Mouse (Mus musculus): ENCODE results near the gene Ttyh3.

Ttyh3 gene

DNA sequence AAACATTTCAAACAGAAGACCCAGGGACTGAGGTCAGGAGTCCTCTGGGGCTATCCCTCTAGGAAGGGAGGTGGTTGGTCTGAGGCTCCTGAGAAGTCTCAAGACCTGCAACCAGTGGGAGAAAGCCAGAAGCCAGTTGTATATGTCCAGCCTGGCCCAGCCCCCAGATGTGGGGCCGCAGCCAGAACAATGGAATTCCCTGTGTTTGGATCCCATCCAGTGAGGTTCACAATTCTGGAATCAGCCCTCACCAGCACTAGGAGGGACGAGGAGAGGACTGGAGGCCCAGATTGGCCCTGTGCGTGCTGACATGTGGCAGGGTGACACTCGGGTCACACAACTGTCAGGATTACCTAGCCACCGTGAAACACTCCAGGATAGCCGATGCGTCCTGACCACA lies 3.8 kb upstream of the Ttyh3 start:
- DNase-seq (ENCODE audit: inconsistent ontology term), result no peak

GRCm38 (mm10) chr5:140651231-140651630 lies 2.4 kb upstream of the Ttyh3 start:
- DNase-seq (ENCODE audit: inconsistent ontology term), result no peak

DNA sequence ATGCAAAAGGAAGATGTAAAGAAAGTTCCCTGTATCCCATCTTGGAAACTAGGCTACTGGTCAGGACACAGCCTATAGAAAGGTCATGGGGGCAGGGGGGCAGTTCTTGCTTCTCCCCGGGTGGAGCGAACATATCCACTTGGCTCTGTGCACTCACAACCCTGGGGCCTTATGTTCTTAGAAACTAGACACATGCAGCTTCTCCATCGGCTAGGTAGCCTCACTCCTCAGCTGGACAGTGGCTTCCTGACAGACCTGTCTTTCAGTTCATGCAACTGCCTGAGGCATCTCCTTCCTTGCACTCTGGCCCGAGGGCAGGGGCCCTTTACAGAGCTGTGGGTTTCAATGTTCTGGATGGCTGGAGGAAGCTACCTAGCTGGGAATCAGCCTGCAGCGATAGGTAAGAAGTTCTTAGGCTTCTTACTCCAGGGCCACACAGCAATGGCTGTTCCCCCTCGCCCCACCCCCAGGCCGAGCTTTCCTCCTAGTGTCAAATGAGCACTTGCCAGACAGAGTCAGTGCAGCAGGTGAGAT lies 1.1 kb upstream of the Ttyh3 start:
- DNase-seq (ENCODE audit: inconsistent ontology term), result no peak

GRCm38 (mm10) chr5:140649101-140649667 lies 353 bp upstream of the Ttyh3 start:
- DNase-seq (ENCODE audit: inconsistent ontology term), result peak; percentile 98

DNA sequence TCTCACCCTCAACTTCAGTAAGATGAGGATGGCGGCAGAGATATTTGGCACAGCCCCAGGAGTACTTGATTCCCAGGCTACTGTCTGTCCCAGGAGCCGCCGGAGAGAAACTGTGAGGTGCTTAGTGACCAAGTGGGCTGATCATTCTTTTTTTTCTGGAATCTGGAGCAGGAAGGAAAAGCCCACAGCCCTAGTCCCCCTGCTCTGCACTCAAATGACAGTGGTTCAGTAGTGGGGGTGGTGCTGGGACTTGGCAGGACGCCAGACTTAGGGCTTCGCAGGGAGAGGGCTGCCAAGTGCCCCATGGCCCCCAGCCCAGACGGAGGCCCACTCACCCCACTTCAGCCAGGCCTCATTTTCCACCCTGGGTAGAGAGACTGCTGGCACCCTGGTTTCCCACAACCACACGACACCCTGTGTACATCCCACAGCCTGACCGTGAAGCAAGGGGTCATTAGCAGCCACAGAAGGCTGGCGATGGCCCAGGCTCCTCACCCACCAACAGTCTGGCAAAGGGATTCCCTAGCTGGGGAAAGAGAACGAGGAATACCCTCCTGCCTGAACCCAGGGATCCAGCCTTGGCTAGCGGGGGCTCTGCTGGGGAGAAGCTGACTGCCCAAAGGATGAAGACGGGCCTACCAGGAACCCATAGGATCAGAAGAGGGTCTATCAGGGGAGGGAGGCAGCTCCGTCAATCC lies 861 bp downstream of the Ttyh3 start:
- DNase-seq (ENCODE audit: inconsistent ontology term), result peak; percentile 80

DNA sequence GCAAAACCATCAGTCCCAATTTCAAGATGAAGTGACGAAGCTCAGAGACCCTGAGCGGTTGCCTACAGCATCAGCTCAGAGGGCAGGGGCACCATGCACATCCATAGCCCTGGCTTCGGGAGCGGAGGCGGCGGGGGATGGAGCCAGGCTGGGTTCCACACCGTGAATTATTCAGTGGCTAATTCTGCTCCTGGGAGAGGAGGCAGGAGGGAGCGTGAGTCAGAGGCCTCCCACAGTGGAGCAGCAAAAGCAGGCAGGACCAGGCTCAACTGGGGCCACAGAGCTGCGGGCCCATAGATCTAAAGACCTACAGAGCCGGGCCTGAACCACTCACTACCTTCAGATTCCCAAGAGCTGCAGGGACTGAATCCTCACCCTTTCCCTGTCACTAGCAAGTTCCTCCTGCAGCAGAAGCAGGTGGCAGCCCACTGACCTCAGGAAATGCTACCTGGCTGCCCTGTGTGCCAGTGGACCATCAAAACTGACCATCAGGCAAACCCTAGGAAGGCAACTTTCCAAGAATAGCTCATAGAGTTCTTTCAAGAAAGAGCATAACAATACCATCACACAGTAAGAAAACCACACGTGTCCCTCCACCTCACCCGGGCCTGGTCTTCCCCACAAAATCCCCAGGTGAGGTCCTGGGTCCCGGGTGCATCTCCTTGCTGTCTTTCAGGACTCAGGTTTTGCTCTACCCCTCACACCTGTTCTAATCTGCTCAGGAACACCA lies 1.6 kb downstream of the Ttyh3 start:
- peak; percentile 61 for DNase-seq (ENCODE audit: inconsistent ontology term)

DNA sequence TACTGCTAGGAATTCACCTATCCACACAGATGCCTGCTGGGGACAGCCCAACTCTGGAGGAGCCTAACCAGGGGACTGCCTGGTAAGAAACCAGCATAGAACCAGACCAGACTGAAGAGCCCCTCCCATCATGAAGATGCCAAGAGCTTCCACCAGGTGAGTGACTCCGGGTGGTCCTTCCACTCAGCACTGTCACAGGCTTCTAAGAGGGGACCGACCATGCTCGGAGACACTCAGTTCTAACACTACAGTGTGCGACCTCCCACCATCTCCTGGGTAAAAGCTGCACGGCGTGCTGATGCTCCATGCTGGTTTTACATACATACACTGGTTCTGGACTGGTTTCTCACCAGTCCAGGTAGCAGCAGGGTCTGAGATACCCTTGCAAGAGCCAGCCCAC lies 2.7 kb downstream of the Ttyh3 start:
- DNase-seq (ENCODE audit: inconsistent ontology term), result no peak

DNA sequence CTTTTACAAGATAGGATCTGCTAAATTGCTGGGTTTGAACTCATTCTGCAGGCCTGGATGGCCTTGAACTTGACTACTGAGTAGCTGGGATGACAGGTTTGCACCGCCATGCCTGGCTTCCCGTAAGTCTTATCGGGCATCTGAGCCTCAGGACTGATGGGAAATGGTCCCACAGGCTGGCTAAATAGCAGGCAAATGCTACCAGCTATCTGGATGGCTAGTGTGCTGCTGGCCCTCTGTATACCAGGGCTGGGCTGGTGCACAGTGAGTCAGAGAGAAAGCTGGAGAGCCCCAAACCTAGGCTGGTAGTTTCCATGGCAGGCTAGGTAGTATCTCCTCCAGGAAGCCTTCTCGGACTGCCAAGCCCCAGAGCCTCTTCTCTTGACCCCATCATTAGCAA lies 3.4 kb downstream of the Ttyh3 start:
- no peak for DNase-seq (ENCODE audit: inconsistent ontology term)

DNA sequence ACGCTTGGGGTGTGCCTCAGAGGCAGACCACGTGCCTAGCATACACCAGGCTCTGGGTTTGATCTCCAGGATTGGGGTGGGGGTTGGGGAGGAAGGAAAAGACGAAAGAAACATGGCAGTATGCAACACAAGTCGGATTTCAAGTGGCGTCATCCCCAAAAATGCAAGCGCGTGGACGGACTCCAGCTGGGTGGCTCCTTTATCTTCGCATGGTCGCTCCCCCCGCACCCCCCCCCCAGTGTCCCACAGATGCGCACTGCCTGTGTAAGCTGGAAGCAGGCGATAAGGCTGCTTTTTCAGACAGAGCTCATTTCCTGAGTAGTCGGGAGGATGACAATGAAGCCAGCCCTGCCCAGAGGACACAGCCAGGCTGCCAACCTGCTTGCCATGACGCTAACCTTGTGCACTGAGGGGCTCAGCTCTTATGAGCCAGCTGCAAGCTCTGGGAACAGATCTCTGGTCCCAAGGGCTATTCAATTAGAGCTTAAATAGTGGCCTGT lies 4.1 kb downstream of the Ttyh3 start:
- peak; percentile 49 for DNase-seq (ENCODE audit: inconsistent ontology term)

DNA sequence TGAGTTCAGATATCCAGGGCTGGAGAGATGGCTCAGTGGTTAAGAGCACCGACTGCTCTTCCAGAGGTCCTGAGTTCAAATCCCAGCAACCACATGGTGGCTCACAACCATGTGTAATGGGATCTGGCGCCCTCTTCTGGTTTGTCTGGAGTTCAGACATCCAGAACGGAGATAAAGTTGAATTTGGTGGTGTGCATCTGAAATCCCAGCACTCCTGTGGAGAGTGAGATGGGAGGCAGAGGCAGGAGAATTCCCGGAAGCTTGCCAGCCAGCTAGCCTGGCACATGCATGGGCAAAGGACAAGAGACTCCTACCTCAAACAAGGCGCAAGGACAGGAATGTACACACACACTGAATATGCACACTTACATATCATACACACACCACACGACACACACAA lies 4.6 kb downstream of the Ttyh3 start:
- no peak for DNase-seq (ENCODE audit: inconsistent ontology term)

DNA sequence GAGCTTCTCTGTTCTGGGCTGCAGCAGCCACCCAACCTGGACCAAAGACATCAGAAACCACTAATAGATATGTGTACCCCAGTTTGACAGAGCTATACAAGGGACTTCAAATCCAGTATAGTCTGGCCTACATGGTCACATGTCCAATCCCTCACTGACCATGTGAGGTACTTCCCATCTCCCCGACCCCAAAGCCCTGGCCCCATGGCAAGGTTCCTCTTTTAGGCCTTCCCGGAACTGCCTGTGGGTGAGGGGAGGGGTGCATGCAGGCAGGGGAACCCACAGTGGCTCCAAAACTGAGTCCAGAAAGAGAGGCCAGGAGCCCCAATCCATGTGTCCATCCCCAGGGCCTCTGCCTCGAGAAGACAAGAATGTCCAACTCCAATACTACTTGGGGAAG lies 6.8 kb downstream of the Ttyh3 start:
- DNase-seq (ENCODE audit: inconsistent ontology term), result no peak

- peak; percentile 76 for DNase-seq (ENCODE audit: inconsistent ontology term)
Measured at GRCm38 (mm10) chr5:140641254-140641928, 7.4 kb downstream of the Ttyh3 start.

DNA sequence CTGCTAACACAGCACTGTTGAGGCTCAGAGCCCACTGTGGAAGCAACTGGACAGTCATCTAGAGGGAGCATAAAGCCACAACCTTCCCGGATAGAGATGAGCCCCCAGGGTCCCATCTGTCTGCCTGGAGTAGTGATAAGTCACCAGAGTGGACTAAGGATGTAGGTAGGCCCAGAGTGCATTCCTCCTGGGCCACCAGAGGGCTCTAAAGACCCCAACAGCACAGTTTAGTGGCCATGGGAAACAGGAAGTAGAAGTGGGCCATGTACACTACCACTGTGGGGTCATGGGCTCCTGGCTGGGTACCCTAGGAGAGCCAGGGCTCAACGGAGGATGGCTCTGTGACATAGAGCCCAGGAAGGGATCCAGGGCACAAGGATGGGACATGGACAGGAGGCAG lies 8.0 kb downstream of the Ttyh3 start:
- no peak for DNase-seq (ENCODE audit: inconsistent ontology term)

- peak; percentile 85 for DNase-seq (ENCODE audit: inconsistent ontology term)
Measured at GRCm38 (mm10) chr5:140639871-140640270, 9.0 kb downstream of the Ttyh3 start.

GRCm38 (mm10) chr5:140639312-140639711 lies 9.5 kb downstream of the Ttyh3 start:
- no peak for DNase-seq (ENCODE audit: inconsistent ontology term)

DNA sequence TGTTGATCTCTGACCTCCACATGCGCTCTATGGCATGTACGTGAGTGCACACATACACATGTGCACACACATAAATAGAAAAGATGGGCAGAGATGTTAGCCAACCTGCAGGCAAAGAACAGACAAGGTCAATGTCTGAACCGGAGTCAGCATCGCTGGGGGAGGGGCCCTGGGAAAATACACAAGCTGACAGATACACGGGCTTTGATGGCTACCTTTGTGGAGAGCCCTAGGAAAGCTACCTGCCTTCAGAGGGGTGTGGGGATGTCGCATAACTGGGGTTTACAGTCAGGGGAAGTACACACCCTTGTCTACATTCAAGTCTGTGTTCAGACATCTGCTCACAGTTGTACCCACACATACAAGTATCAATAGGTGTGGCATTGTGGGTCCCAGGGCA lies 10.3 kb downstream of the Ttyh3 start:
- no peak for DNase-seq (ENCODE audit: inconsistent ontology term)

DNA sequence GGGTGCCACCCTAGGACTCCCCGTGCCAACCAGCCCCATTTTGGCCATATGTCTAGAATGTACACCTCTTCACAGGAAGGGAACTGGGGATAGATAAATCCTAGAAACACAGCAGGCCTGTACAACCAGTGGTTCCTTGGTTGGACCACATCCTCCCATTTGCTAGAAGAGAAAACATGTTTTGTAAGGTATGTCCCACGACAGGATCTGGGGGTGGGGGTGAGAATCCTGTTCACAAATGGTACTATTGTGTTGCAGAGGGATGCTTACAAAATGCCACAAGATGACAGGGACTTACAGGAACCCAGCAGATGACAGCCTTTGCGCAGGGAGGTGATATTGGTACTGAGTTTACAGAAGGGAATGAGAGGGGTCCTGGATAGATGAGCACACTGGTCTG lies 10.8 kb downstream of the Ttyh3 start:
- no peak for DNase-seq (ENCODE audit: inconsistent ontology term)

GRCm38 (mm10) chr5:140637058-140637410 lies 11.8 kb downstream of the Ttyh3 start:
- no peak for DNase-seq (ENCODE audit: inconsistent ontology term)

- DNase-seq (ENCODE audit: inconsistent ontology term), result no peak
Measured at GRCm38 (mm10) chr5:140636316-140637057, 12.3 kb downstream of the Ttyh3 start.

GRCm38 (mm10) chr5:140634798-140635722 lies 13.8 kb downstream of the Ttyh3 start:
- DNase-seq (ENCODE audit: inconsistent ontology term), result no peak
